Mouse (Mus musculus): ENCODE data around the gene Cry2. TPM values are rescaled to one million over a fixed set of nuclear protein-coding genes. Genes with fewer than 3 reads are reported as not detected.

Gene Cry2
- polyA plus RNA-seq, 1 experiment from 2014 or later, result 23.4 TPM

GRCm38 (mm10) chr2:92381901-92382588 is 51.8 kb downstream of the Cry2 start, which contains the start of gene 1700029I15Rik:
1700029I15Rik (plus strand) TSS chr2:92382538.
- Histone ChIP-seq H3K27ac (ENCODE audit: low read length) (no peak within 1 kb of the TSS), H3K9me3 (replicated peaks; ENCODE audit: control insufficient read depth, low read length) (no peaks in the 10 kb centered on the region), H3K27me3 (ENCODE audit: control insufficient read depth, insufficient read depth, low read length) (no peaks in the 10 kb centered on the region), H3K4me1 (ENCODE audit: control insufficient read depth, insufficient read depth, low read length) (no peaks in the 10 kb centered on the region), H3K36me3 (ENCODE audit: control insufficient read depth, insufficient read depth, low read length) (0 out of 2 replicates have a peak, but pooled peaks cover 2% of the 10 kb centered on the region), H3K4me2 (ENCODE audit: low read depth, low read length) (no peak within 1 kb of the TSS), H3K4me3 (replicated peaks; ENCODE audit: low read length) (no peak within 1 kb of the TSS), H3K9ac (ENCODE audit: low read length) (no peak within 1 kb of the TSS)
- no peak for ATAC-seq (ENCODE audit: insufficient read depth, low FRiP score)
- 87% methylated on average over 5 of the region's 5 CpGs for WGBS

- no peaks in the 10 kb centered on the region for H3K9me3 ChIP-seq (replicated peaks; ENCODE audit: control insufficient read depth, low read length)
- ATAC-seq (ENCODE audit: insufficient read depth, low FRiP score), result 0 out of 2 replicates have a peak, but pooled peaks have one; percentile 18
- no peak overlapping the region for H3K27ac ChIP-seq (ENCODE audit: low read length)
- no peaks in the 10 kb centered on the region for H3K27me3 ChIP-seq (ENCODE audit: control insufficient read depth, insufficient read depth, low read length)
- 0 out of 2 replicates have a peak, but pooled peaks cover 2% of the 10 kb centered on the region for H3K36me3 ChIP-seq (ENCODE audit: control insufficient read depth, insufficient read depth, low read length)
- H3K9ac ChIP-seq (ENCODE audit: low read length), result no peak overlapping the region
- H3K4me3 ChIP-seq (replicated peaks; ENCODE audit: low read length), result no peak overlapping the region
- 64% methylated on average over 5 of the region's 5 CpGs for WGBS
- H3K4me2 ChIP-seq (ENCODE audit: low read depth, low read length), result no peak overlapping the region
- H3K4me1 ChIP-seq (ENCODE audit: control insufficient read depth, insufficient read depth, low read length), result peaks cover 4% of the 10 kb centered on the region
These were observed 52.7 kb downstream of the Cry2 start for GRCm38 (mm10) chr2:92381161-92381560.

- Histone ChIP-seq H3K9me3 (replicated peaks; ENCODE audit: control insufficient read depth, low read length) (no peaks in the 10 kb centered on the region), H3K36me3 (ENCODE audit: control insufficient read depth, insufficient read depth, low read length) (0 out of 2 replicates have a peak, but pooled peaks cover 2% of the 10 kb centered on the region), H3K4me1 (ENCODE audit: control insufficient read depth, insufficient read depth, low read length) (peaks cover 9% of the 10 kb centered on the region), H3K4me2 (ENCODE audit: low read depth, low read length) (no peak overlapping the region), H3K4me3 (replicated peaks; ENCODE audit: low read length) (no peak overlapping the region), H3K27me3 (ENCODE audit: control insufficient read depth, insufficient read depth, low read length) (no peaks in the 10 kb centered on the region), H3K27ac (ENCODE audit: low read length) (no peak overlapping the region), H3K9ac (ENCODE audit: low read length) (no peak overlapping the region)
- no peak for ATAC-seq (ENCODE audit: insufficient read depth, low FRiP score)
- WGBS, result 58% methylated on average over 6 of the region's 6 CpGs
These were observed 53.3 kb downstream of the Cry2 start for GRCm38 (mm10) chr2:92380495-92381050.

GRCm38 (mm10) chr2:92379783-92380494 is 53.9 kb downstream of the Cry2 start:
- Histone ChIP-seq H3K4me1 (ENCODE audit: control insufficient read depth, insufficient read depth, low read length) (peaks cover 9% of the 10 kb centered on the region), H3K36me3 (ENCODE audit: control insufficient read depth, insufficient read depth, low read length) (0 out of 2 replicates have a peak, but pooled peaks cover 2% of the 10 kb centered on the region), H3K4me3 (replicated peaks; ENCODE audit: low read length) (no peak overlapping the region), H3K9ac (ENCODE audit: low read length) (no peak overlapping the region), H3K4me2 (ENCODE audit: low read depth, low read length) (no peak overlapping the region), H3K9me3 (replicated peaks; ENCODE audit: control insufficient read depth, low read length) (no peaks in the 10 kb centered on the region), H3K27ac (ENCODE audit: low read length) (no peak overlapping the region), H3K27me3 (ENCODE audit: control insufficient read depth, insufficient read depth, low read length) (no peaks in the 10 kb centered on the region)
- WGBS, result 73% methylated on average over 17 of the region's 17 CpGs
- ATAC-seq (ENCODE audit: insufficient read depth, low FRiP score), result no peak

- Histone ChIP-seq H3K36me3 (ENCODE audit: control insufficient read depth, insufficient read depth, low read length) (no peaks in the 10 kb centered on the region), H3K4me2 (ENCODE audit: low read depth, low read length) (no peak overlapping the region), H3K27ac (ENCODE audit: low read length) (no peak overlapping the region), H3K9ac (ENCODE audit: low read length) (no peak overlapping the region), H3K4me1 (ENCODE audit: control insufficient read depth, insufficient read depth, low read length) (peaks cover 28% of the 10 kb centered on the region), H3K9me3 (replicated peaks; ENCODE audit: control insufficient read depth, low read length) (no peaks in the 10 kb centered on the region), H3K27me3 (ENCODE audit: control insufficient read depth, insufficient read depth, low read length) (no peaks in the 10 kb centered on the region), H3K4me3 (replicated peaks; ENCODE audit: low read length) (no peak overlapping the region)
- 93% methylated on average over 7 of the region's 7 CpGs for WGBS
- ATAC-seq (ENCODE audit: insufficient read depth, low FRiP score), result no peak
These were observed 56.5 kb downstream of the Cry2 start for GRCm38 (mm10) chr2:92377320-92377719.

GRCm38 (mm10) chr2:92376300-92376699 is 57.5 kb downstream of the Cry2 start:
- H3K27ac ChIP-seq (ENCODE audit: low read length), result no peak overlapping the region
- H3K36me3 ChIP-seq (ENCODE audit: control insufficient read depth, insufficient read depth, low read length), result no peaks in the 10 kb centered on the region
- H3K4me3 ChIP-seq (replicated peaks; ENCODE audit: low read length), result peak overlapping the region; percentile 81
- WGBS, result 79% methylated on average over 6 of the region's 6 CpGs
- H3K9me3 ChIP-seq (replicated peaks; ENCODE audit: control insufficient read depth, low read length), result no peaks in the 10 kb centered on the region
- H3K4me1 ChIP-seq (ENCODE audit: control insufficient read depth, insufficient read depth, low read length), result peaks cover 38% of the 10 kb centered on the region
- H3K4me2 ChIP-seq (ENCODE audit: low read depth, low read length), result peak overlapping the region; percentile 81
- no peak for ATAC-seq (ENCODE audit: insufficient read depth, low FRiP score)
- peak overlapping the region; percentile 82 for H3K9ac ChIP-seq (ENCODE audit: low read length)
- no peaks in the 10 kb centered on the region for H3K27me3 ChIP-seq (ENCODE audit: control insufficient read depth, insufficient read depth, low read length)

GRCm38 (mm10) chr2:92375788-92376187 is 58.1 kb downstream of the Cry2 start:
- WGBS, result 8% methylated on average over 10 of the region's 10 CpGs

GRCm38 (mm10) chr2:92375099-92375623 is 58.7 kb downstream of the Cry2 start:
- Histone ChIP-seq H3K36me3 (ENCODE audit: control insufficient read depth, insufficient read depth, low read length) (no peaks in the 10 kb centered on the region), H3K9ac (ENCODE audit: low read length) (peak overlapping the region; percentile 82), H3K4me3 (replicated peaks; ENCODE audit: low read length) (peak overlapping the region; percentile 81), H3K9me3 (replicated peaks; ENCODE audit: control insufficient read depth, low read length) (no peaks in the 10 kb centered on the region), H3K4me1 (ENCODE audit: control insufficient read depth, insufficient read depth, low read length) (peaks cover 45% of the 10 kb centered on the region), H3K27me3 (ENCODE audit: control insufficient read depth, insufficient read depth, low read length) (peaks cover 2% of the 10 kb centered on the region; the same call in 1 of the 2 replicates), H3K4me2 (ENCODE audit: low read depth, low read length) (peak overlapping the region; percentile 89), H3K27ac (ENCODE audit: low read length) (peak overlapping the region; percentile 86)
- WGBS, result under 1% methylated on average over 29 of the region's 29 CpGs
- peak; percentile 93 for ATAC-seq (ENCODE audit: insufficient read depth, low FRiP score)

More at GRCm38 (mm10) chr2:92375788-92376187, 58.1 kb downstream of the Cry2 start:
- H3K4me2 ChIP-seq (ENCODE audit: low read depth, low read length), result peak overlapping the region; percentile 81
- H3K9ac ChIP-seq (ENCODE audit: low read length), result peak overlapping the region; percentile 82
- H3K4me3 ChIP-seq (replicated peaks; ENCODE audit: low read length), result peak overlapping the region; percentile 81
- no peaks in the 10 kb centered on the region for H3K27me3 ChIP-seq (ENCODE audit: control insufficient read depth, insufficient read depth, low read length)
- H3K4me1 ChIP-seq (ENCODE audit: control insufficient read depth, insufficient read depth, low read length), result peaks cover 43% of the 10 kb centered on the region
- no peak for ATAC-seq (ENCODE audit: insufficient read depth, low FRiP score)
- H3K27ac ChIP-seq (ENCODE audit: low read length), result peak overlapping the region; percentile 86; the same call in 1 of the 2 replicates
- no peaks in the 10 kb centered on the region for H3K36me3 ChIP-seq (ENCODE audit: control insufficient read depth, insufficient read depth, low read length)
- H3K9me3 ChIP-seq (replicated peaks; ENCODE audit: control insufficient read depth, low read length), result no peaks in the 10 kb centered on the region
